Mouse (Mus musculus) MEL (cell line): ENCODE measurements around the gene Hectd4. TPM values are rescaled to one million over a fixed set of nuclear protein-coding genes. Genes with fewer than 3 reads are reported as not detected.

Experiments used
- DNase-seq: peaks from one replicate; pipeline ENCODE4 v3.0.0; 2011; ENCODE audit warnings: low read depth, low spot score
- H3K27ac ChIP-seq: 2 replicates; pipeline ENCODE4 v1.5.1; 2012; ENCODE audit warnings: low read depth, mild to moderate bottlenecking, control low read depth, low read length, moderate library complexity; ENCODE audit not compliant: control insufficient read depth
- H3K27me3 ChIP-seq, 2 experiments: fragments of 150-350 bp in 1 of 2; sonication (generic) in 1 of 2; 2 replicates each; pipeline ENCODE4 v1.6.1; 2012; ENCODE audit warnings: low read length in 2 of 2, mild to moderate bottlenecking in 2 of 2, improper control_type of control experiment in 1 of 2, moderate library complexity in 1 of 2; ENCODE audit not compliant: insufficient read depth in 2 of 2, control insufficient read depth in 1 of 2
- H3K36me3 ChIP-seq, 2 experiments: 2 replicates each; pipeline ENCODE4 v1.6.1; 2012 to 2014; ENCODE audit warnings: low read length in 2 of 2, improper control_type of control experiment in 1 of 2, inconsistent platforms in 1 of 2, mild to moderate bottlenecking in 1 of 2; ENCODE audit not compliant: insufficient read depth in 2 of 2, control insufficient read depth in 1 of 2
- H3K4me1 ChIP-seq, 2 experiments: fragments of 150-350 bp in 1 of 2; sonication (generic) in 1 of 2; 2 replicates each; pipeline ENCODE4 v1.6.1; 2012; ENCODE audit warnings: low read length in 2 of 2, improper control_type of control experiment in 1 of 2, mild to moderate bottlenecking in 1 of 2; ENCODE audit not compliant: insufficient read depth in 2 of 2, control insufficient read depth in 1 of 2
- H3K4me3 ChIP-seq, 2 experiments: fragments of 150-350 bp in 1 of 2; sonication (generic) in 1 of 2; 2 replicates each; pipeline ENCODE4 v1.5.1; 2012; ENCODE audit warnings: low read depth in 2 of 2, low read length in 2 of 2, mild to moderate bottlenecking in 2 of 2, moderate library complexity in 2 of 2, control low read depth in 1 of 2, improper control_type of control experiment in 1 of 2; ENCODE audit not compliant: control insufficient read depth in 1 of 2, insufficient read depth in 1 of 2
- H3K79me2 ChIP-seq: 2 replicates; pipeline ENCODE4 v1.6.1; 2012; ENCODE audit warnings: mild to moderate bottlenecking, low read length, moderate library complexity; ENCODE audit not compliant: control insufficient read depth, poor library complexity, insufficient read depth
- H3K9ac ChIP-seq: 2 replicates; pipeline ENCODE4 v1.6.1; 2012; ENCODE audit warnings: low read depth, mild to moderate bottlenecking, control low read depth, low read length, moderate library complexity; ENCODE audit not compliant: control insufficient read depth, poor library complexity, severe bottlenecking
- H3K9me3 ChIP-seq: fragments of 150-350 bp; sonication (generic); replicated peaks from 2 replicates; pipeline ENCODE4 v1.6.1; 2012; ENCODE audit warnings: mild to moderate bottlenecking, low read length, improper control_type of control experiment, moderate library complexity; ENCODE audit not compliant: insufficient read depth
- BHLHE40 ChIP-seq: IDR thresholded peaks from 2 replicates; pipeline ENCODE4 v1.6.1; 2012; ENCODE audit warnings: low read depth, mild to moderate bottlenecking, inconsistent platforms, low read length, improper control_type of control experiment, borderline replicate concordance
- CTCF ChIP-seq, 3 experiments: IDR thresholded peaks in 2 of 3; conservative IDR thresholded peaks in 1 of 3; 2 replicates each; pipeline ENCODE4 v1.5.1; 2011 to 2012; ENCODE audit warnings: low read length in 3 of 3, low read depth in 2 of 3, mild to moderate bottlenecking in 2 of 3, improper control_type of control experiment in 1 of 3, inconsistent platforms in 1 of 3, mixed read lengths in 1 of 3, moderate library complexity in 1 of 3; ENCODE audit not compliant: control insufficient read depth in 1 of 3, insufficient read depth in 1 of 3, poor library complexity in 1 of 3, severe bottlenecking in 1 of 3
- EP300 ChIP-seq, 2 experiments: IDR thresholded peaks; 2 replicates each; pipeline ENCODE4 v1.6.1; 2011; ENCODE audit warnings: improper control_type of control experiment in 2 of 2, low read length in 2 of 2, low read depth in 1 of 2, mild to moderate bottlenecking in 1 of 2
- KAT2A ChIP-seq: conservative IDR thresholded peaks from 2 replicates; pipeline ENCODE4 v1.6.1; 2012; ENCODE audit warnings: low read depth, low read length, improper control_type of control experiment, inconsistent platforms
- MAX ChIP-seq: IDR thresholded peaks from 2 replicates; pipeline ENCODE4 v1.6.1; 2011; ENCODE audit warnings: low read length, improper control_type of control experiment
- MEF2A ChIP-seq: IDR thresholded peaks from 2 replicates; pipeline ENCODE4 v1.6.1; 2014; ENCODE audit warnings: low read depth, mild to moderate bottlenecking, inconsistent platforms, low read length, improper control_type of control experiment; ENCODE audit not compliant: poor library complexity, insufficient replicate concordance, severe bottlenecking; ENCODE audit errors: extremely low read depth
- MXI1 ChIP-seq: IDR thresholded peaks from 2 replicates; pipeline ENCODE4 v1.6.1; 2011; ENCODE audit warnings: mild to moderate bottlenecking, low read depth, low read length, improper control_type of control experiment
- MYC ChIP-seq: IDR thresholded peaks from 2 replicates; pipeline ENCODE4 v1.6.1; 2011; ENCODE audit warnings: low read depth, mild to moderate bottlenecking, low read length, improper control_type of control experiment, moderate library complexity
- NELFE ChIP-seq: IDR thresholded peaks from 2 replicates; pipeline ENCODE4 v1.6.1; 2011; ENCODE audit warnings: low read depth, low read length, improper control_type of control experiment
- NRF1 ChIP-seq: IDR thresholded peaks from 2 replicates; pipeline ENCODE4 v1.6.1; 2014; ENCODE audit warnings: low read depth, mild to moderate bottlenecking, inconsistent platforms, low read length, improper control_type of control experiment, moderate library complexity; ENCODE audit not compliant: poor library complexity, insufficient read depth, severe bottlenecking
- POLR2A ChIP-seq, 2 experiments: IDR thresholded peaks; 2 replicates each; pipeline ENCODE4 v1.6.1; 2011 to 2012; ENCODE audit warnings: low read length in 2 of 2, mild to moderate bottlenecking in 2 of 2, control low read depth in 1 of 2, improper control_type of control experiment in 1 of 2, low read depth in 1 of 2, moderate library complexity in 1 of 2; ENCODE audit not compliant: control insufficient read depth in 1 of 2, insufficient read depth in 1 of 2, poor library complexity in 1 of 2
- POLR2AphosphoS2 ChIP-seq: IDR thresholded peaks from 2 replicates; pipeline ENCODE4 v1.6.1; 2011; ENCODE audit warnings: low read length, improper control_type of control experiment
- RAD21 ChIP-seq: IDR thresholded peaks from 2 replicates; pipeline ENCODE4 v1.6.1; 2011; ENCODE audit warnings: mild to moderate bottlenecking, low read depth, low read length, improper control_type of control experiment
- RCOR1 ChIP-seq: IDR thresholded peaks from 2 replicates; pipeline ENCODE4 v1.6.1; 2012; ENCODE audit warnings: low read depth, mild to moderate bottlenecking, inconsistent platforms, low read length, improper control_type of control experiment
- SIN3A ChIP-seq: IDR thresholded peaks from 2 replicates; pipeline ENCODE4 v1.6.1; 2012; ENCODE audit warnings: low read length, improper control_type of control experiment, inconsistent platforms
- TAL1 ChIP-seq: IDR thresholded peaks from 2 replicates; pipeline ENCODE4 v1.6.1; 2012; ENCODE audit warnings: mild to moderate bottlenecking, inconsistent platforms, low read length, moderate library complexity, mixed read lengths
- USF1 ChIP-seq: IDR thresholded peaks from 2 replicates; pipeline ENCODE4 v1.6.1; 2014; ENCODE audit warnings: low read depth, mild to moderate bottlenecking, inconsistent platforms, low read length, improper control_type of control experiment, moderate library complexity
- ZMIZ1 ChIP-seq: IDR thresholded peaks from 2 replicates; pipeline ENCODE4 v1.6.1; 2012; ENCODE audit warnings: low read depth, mild to moderate bottlenecking, inconsistent platforms, low read length, improper control_type of control experiment, moderate library complexity
- polyA plus RNA-seq, 2 experiments: library from polyadenylated mRNA; stranded (reverse) in 1 of 2; unstranded in 1 of 2; fragments of >175 nt in 1 of 2; fragments of >200 nt in 1 of 2; gene quantifications; 2 replicates each; pipeline versions ENCODE4 v1.2.1 to v1.2.4; 2012; ENCODE audit warnings: low replicate concordance in 2 of 2, low read depth in 1 of 2; ENCODE audit not compliant: insufficient read length in 2 of 2, insufficient read depth in 1 of 2, missing spikeins in 1 of 2
- total RNA-seq: library from RNA; depleted of rRNA; stranded (reverse); fragments of 300-350 nt; gene quantifications from 2 replicates; pipeline ENCODE4 v1.2.3, GENCODE M21; 2012

Gene Hectd4
- total and polyA plus RNA-seq, 3 experiments: 7.0 to 10.8 TPM; not detected in 1

GRCm38 (mm10) chr5:121292309-121293165 lies 72.5 kb downstream of the Hectd4 start (continued):
- TF ChIP-seq MYC (peak; percentile 73), TAL1 (peak; percentile 42), POLR2AphosphoS2 (no peak), MXI1 (peak; percentile 66)

- H3K9me3 ChIP-seq: no peaks in the 10 kb centered on the region
- H3K9ac ChIP-seq: no peak overlapping the region
- peaks cover 0 to 3% of the 10 kb centered on the region in 2 experiments; a peak in 2 of 4 replicates for H3K36me3 ChIP-seq
- H3K27ac ChIP-seq: no peak overlapping the region
- no peak for DNase-seq
- TF ChIP-seq EP300 (IDR thresholded peaks at IDR 0.05; ENCODE audit: low read depth in 1 of 2, low read length in 2 of 2) (no peak), RAD21 (no peak), MAX (no peak), POLR2A (IDR thresholded peaks at IDR 0.05; ENCODE audit: control insufficient read depth in 1 of 2, insufficient read depth in 1 of 2, low read depth in 1 of 2, low read length in 2 of 2, poor library complexity in 1 of 2) (no peak), KAT2A (no peak), ZMIZ1 (no peak), MYC (no peak), CTCF (IDR thresholded peaks at IDR 0.05 in 2 of 3, conservative IDR thresholded peaks at IDR 0.05 in 1 of 3; ENCODE audit: control insufficient read depth in 1 of 3, insufficient read depth in 1 of 3, low read depth in 2 of 3, low read length in 3 of 3, poor library complexity in 1 of 3, severe bottlenecking in 1 of 3) (no peak), MXI1 (no peak), NRF1 (no peak), USF1 (no peak)
- H3K4me3 ChIP-seq: no peak overlapping the region
- H3K79me2 ChIP-seq: no peaks in the 10 kb centered on the region
- no peaks in the 10 kb centered on the region for H3K27me3 ChIP-seq
- no peaks in the 10 kb centered on the region for H3K4me1 ChIP-seq
Measured at GRCm38 (mm10) chr5:121305009-121305408, 85.0 kb downstream of the Hectd4 start.

DNA sequence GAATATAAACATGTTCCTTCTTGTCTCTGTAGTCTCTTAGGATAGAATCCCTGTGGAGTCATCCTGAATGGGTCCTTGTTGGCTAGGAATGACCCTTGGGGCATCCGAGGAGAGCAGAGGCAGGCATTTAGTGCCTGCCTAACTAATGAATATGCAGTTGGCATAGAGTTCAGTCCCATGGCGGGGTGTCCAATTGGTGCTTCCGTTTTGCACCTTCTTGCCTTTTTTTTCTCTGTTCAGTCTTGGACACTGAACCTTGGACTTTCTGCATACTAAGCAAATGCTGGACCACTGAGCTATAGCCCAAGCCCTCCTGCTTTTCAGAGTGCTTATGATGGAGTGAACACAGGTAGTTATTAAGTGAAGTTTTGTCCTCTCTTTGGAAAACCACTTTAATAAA lies 87.6 kb downstream of the Hectd4 start:
- Histone ChIP-seq H3K4me1 (no peaks in the 10 kb centered on the region), H3K36me3 (peaks cover 0 to 9% of the 10 kb centered on the region in 2 experiments; a peak in 2 of 4 replicates), H3K27me3 (no peaks in the 10 kb centered on the region), H3K9ac (no peak overlapping the region), H3K79me2 (no peaks in the 10 kb centered on the region), H3K9me3 (no peaks in the 10 kb centered on the region), H3K4me3 (no peak overlapping the region), H3K27ac (no peak overlapping the region)
- TF ChIP-seq MAX: no peak
- TF ChIP-seq MEF2A: no peak
- TF ChIP-seq BHLHE40: no peak
- TF ChIP-seq SIN3A: no peak
- TF ChIP-seq ZMIZ1: no peak
- TF ChIP-seq USF1: no peak
- no peak for TF ChIP-seq TAL1
- no peak for TF ChIP-seq RCOR1
- TF ChIP-seq NELFE: no peak
- no peak for DNase-seq
